Mouse (Mus musculus) midbrain, embryonic 16.5 days (tissue): ENCODE measurements around the gene Gatc. TPM values are rescaled to one million over a fixed set of nuclear protein-coding genes. Genes with fewer than 3 reads are reported as not detected.
"Not testable (repeated sequence)": the region's sequence is repeated elsewhere in the genome, so short reads cannot be mapped to it uniquely, and the experiment has no call there.

Source experiments
- ATAC-seq: fragments of 200-750 bp; cut with Nextera tagmentation; 2 replicates; pipeline ENCODE4 v1.8.0; 2017; ENCODE audit warnings: moderate TSS enrichment
- H3K27ac ChIP-seq: fragments of 300-500 bp; sonication (generic); 2 replicates; pipeline ENCODE4 v1.5.1; 2014; ENCODE audit warnings: mild to moderate bottlenecking, low read length, mixed read lengths
- H3K27me3 ChIP-seq: fragments of 300-500 bp; sonication (generic); 2 replicates; pipeline ENCODE4 v1.6.1; 2014; ENCODE audit warnings: low read depth, low read length, mixed read lengths; ENCODE audit not compliant: control insufficient read depth, insufficient read depth
- H3K36me3 ChIP-seq: fragments of 300-500 bp; sonication (generic); 2 replicates; pipeline ENCODE4 v1.6.1; 2014; ENCODE audit warnings: mild to moderate bottlenecking, low read length, moderate library complexity, mixed read lengths; ENCODE audit not compliant: control insufficient read depth, insufficient read depth
- H3K4me1 ChIP-seq: fragments of 300-500 bp; sonication (generic); 2 replicates; pipeline ENCODE4 v1.6.1; 2014; ENCODE audit warnings: mild to moderate bottlenecking, low read length, mixed read lengths; ENCODE audit not compliant: control insufficient read depth, insufficient read depth
- H3K4me2 ChIP-seq: fragments of 300-500 bp; sonication (generic); 2 replicates; pipeline ENCODE4 v1.6.1; 2014; ENCODE audit warnings: mild to moderate bottlenecking, low read length, mixed read lengths
- H3K4me3 ChIP-seq: fragments of 300-500 bp; sonication (generic); 2 replicates; pipeline ENCODE4 v1.5.1; 2014; ENCODE audit warnings: low read depth, mild to moderate bottlenecking, low read length, moderate library complexity, mixed read lengths
- H3K9ac ChIP-seq: fragments of 300-500 bp; sonication (generic); 2 replicates; pipeline ENCODE4 v1.6.1; 2014; ENCODE audit warnings: low read depth, low read length, mixed read lengths
- H3K9me3 ChIP-seq: fragments of 300-500 bp; sonication (generic); replicated peaks from 2 replicates; pipeline ENCODE4 v1.6.1; 2014; ENCODE audit warnings: mild to moderate bottlenecking, low read length, mixed read lengths; ENCODE audit not compliant: control insufficient read depth, poor library complexity, severe bottlenecking
- WGBS: fragments of 180-500 bp; shearing (Covaris S2); extraction: QIAGEN DNeasy Blood & Tissue Kit; methylation state at CpG from one replicate; pipeline ENCODE4 v1.1.7; 2014; 5-methylcytosine and 5-hydroxymethylcytosine counted together
- polyA plus RNA-seq: library from polyadenylated mRNA; unstranded; fragments of >200 nt; fragmentation: Nextera tagmentation; extraction: Ambion mirVana; gene quantifications from 2 replicates; pipeline ENCODE4 v1.2.1, GENCODE M21; 2015

Gatc gene
- polyA plus RNA-seq, result 37.8 and 43.5 TPM in 2 replicates

DNA sequence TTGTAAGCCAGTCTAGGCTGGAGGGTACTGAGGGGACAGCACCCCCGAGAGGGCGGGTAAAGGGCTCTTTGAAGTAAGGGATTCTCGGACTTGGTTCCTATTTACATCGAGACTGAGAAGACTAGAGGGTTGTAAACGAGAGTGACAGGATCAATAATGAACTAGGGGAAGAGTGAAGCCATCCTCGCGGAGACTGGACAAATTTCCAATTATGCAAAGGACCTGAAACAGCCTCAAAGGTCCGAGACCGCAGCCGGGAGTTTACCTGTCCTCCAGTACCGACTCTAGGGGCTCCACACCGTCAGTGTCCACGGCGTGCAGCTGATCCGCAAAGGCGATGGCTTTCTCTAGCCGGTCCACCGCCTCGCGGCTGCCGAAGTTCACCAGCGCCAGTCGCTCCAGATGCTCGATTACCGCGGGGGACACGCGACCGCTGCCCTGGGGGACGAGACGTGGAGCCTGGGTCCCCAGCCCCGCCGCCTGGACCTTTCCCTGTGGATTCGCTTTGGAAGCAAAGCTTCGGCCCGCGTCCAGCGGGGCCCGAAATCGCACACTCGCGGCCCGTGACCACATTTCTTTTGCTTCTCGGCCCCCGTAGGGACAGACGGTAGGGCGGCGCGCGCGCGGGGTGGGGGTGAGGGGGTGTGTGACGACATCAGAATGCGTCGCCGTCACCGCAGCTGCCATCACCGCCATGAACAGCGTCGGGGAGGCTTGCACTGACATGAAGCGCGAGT lies at the start of gene Gatc, which contains the start of gene Triap1:
TSS of gene Gatc (minus strand) at position 602 of the 737 bp plus-strand sequence.
TSS of gene Triap1 (plus strand) at position 649 of the 737 bp plus-strand sequence.
- peak within 1 kb of the TSS; percentile 73 for H3K4me2 ChIP-seq
- H3K36me3 ChIP-seq, result peaks cover 29% of the 10 kb centered on the region
- ATAC-seq, result peak; percentile 91
- peaks cover 24% of the 10 kb centered on the region for H3K4me1 ChIP-seq
- WGBS, result under 1% methylated on average over 62 of the region's 62 CpGs
- no peaks in the 10 kb centered on the region for H3K9me3 ChIP-seq
- H3K9ac ChIP-seq, result peak within 1 kb of the TSS; percentile 87
- H3K27me3 ChIP-seq, result no peaks in the 10 kb centered on the region
- H3K27ac ChIP-seq, result peak within 1 kb of the TSS; percentile 84
- peak within 1 kb of the TSS; percentile 84 for H3K4me3 ChIP-seq

DNA sequence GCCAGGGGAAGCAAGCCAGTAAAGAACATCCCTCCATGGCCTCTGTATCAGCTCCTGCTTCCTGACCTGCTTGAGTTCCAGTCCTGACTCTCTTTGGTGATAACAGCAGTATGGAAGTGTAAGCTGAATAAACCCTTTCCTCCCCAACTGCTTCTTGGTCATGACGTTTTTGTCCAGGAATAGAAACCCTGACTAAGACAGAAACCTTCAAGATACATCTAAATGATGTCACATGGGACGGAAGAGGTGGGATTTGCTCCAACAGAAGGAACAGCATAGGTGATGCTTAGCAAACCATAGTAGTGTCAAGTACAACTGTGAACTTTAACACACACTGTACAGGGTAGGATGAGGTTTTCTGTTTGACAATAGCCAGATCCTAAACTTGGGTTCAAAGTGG lies 37.9 kb upstream of the Gatc start:
- ATAC-seq, H3K4me3 ChIP-seq, H3K27me3 ChIP-seq, H3K36me3 ChIP-seq, H3K4me2 ChIP-seq, H3K27ac ChIP-seq, H3K9me3 ChIP-seq, H3K4me1 ChIP-seq, H3K9ac ChIP-seq: not testable (repeated sequence)
- WGBS, result 91% methylated on average over 2 of the region's 2 CpGs

GRCm38 (mm10) chr5:115375436-115375835 lies 34.5 kb upstream of the Gatc start:
- Histone ChIP-seq H3K27ac (no peak overlapping the region), H3K4me1 (0 out of 2 replicates have a peak, but pooled peaks cover 2% of the 10 kb centered on the region), H3K9ac (no peak overlapping the region), H3K9me3 (no peaks in the 10 kb centered on the region), H3K4me2 (no peak overlapping the region), H3K27me3 (no peaks in the 10 kb centered on the region), H3K36me3 (no peaks in the 10 kb centered on the region), H3K4me3 (no peak overlapping the region)
- no peak for ATAC-seq
- 87% methylated on average over 2 of the region's 2 CpGs for WGBS

DNA sequence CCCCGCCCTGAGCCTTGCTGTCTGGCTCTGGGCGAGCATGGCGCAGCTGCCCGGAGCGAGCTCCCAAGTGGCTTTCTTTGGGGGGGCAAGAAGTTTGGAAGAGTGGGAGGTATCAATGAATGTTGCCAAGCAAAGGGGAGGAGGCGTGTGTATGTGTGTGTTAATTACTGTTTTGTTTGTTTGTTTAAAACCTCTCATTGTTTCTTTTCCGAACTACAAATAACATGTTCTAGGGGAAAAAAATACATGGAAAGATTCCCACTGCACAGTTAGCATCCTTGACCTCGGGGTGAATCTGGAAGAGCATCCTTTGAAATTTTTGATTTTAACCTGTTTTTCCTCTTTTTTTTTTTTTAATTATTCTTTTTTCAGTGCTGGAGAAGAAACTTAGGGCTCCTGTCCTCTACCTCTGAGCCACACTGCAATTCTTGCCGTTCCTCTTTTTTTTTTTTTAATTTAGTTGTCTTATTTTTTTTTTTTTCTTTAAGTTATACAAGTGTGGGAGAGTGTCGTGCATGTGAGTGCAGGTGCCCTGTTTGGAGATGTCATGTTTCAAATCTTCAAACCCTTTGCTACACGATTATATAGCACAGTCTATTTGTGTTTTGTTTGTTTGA lies 33.3 kb upstream of the Gatc start:
- Histone ChIP-seq H3K4me2 (peak overlapping the region; percentile 63), H3K9me3 (no peaks in the 10 kb centered on the region), H3K4me1 (0 out of 2 replicates have a peak, but pooled peaks cover 2% of the 10 kb centered on the region), H3K9ac (peak overlapping the region; percentile 57), H3K27ac (peak overlapping the region; percentile 54; the same call in 1 of the 2 replicates), H3K27me3 (no peaks in the 10 kb centered on the region), H3K36me3 (no peaks in the 10 kb centered on the region), H3K4me3 (peak overlapping the region; percentile 34)
- WGBS, result 6% methylated on average over 11 of the region's 11 CpGs
- no peak for ATAC-seq

DNA sequence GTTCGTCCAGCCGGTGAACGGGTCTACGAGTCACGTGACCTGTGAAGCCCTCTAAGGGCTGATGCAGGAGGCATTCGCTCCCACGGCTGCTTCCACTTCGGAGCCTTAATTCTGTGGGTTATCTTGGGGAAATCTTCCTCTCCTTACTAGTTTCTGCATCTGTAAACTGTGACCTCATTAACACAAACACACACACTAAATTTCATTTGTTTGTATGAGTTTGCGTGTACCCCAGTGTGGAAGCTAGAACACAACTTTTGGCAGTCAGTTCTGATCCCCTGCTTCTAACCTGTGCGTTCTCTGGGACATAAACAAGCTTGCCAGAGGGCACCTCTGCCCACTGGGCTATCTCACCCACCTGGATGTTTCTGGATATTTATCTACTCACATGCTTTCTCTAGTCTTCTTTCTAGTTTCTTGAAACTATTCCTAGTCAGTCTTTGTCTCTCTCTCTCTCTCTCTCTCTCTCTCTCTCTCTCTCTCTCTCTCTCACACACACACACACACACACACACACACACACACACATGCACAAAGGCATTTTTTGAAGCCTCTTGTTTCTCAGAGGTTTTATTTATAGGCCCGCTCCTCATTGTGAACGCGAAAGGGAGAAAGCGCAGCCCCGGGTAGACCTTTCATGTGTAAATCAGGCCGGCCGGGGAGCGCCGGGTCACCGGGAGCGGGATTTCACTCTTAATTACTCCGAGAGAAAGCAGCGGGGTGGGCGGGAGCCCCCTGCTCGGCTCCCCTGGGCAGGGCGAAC lies 32.6 kb upstream of the Gatc start:
- Histone ChIP-seq H3K27ac (peak overlapping the region; percentile 54; the same call in 1 of the 2 replicates), H3K9ac (peak overlapping the region; percentile 57)

GRCm38 (mm10) chr5:115371736-115372135 lies 30.8 kb upstream of the Gatc start:
- Histone ChIP-seq H3K27me3 (no peaks in the 10 kb centered on the region), H3K9ac (no peak overlapping the region), H3K4me2 (no peak overlapping the region), H3K4me3 (no peak overlapping the region), H3K36me3 (no peaks in the 10 kb centered on the region), H3K4me1 (0 out of 2 replicates have a peak, but pooled peaks cover 2% of the 10 kb centered on the region), H3K27ac (no peak overlapping the region), H3K9me3 (no peaks in the 10 kb centered on the region)
- no peak for ATAC-seq
- WGBS, result 45% methylated on average over 9 of the region's 9 CpGs

More for the DNA sequence above, 32.6 kb upstream of the Gatc start:
- 7% methylated on average over 26 of the region's 26 CpGs for WGBS
- peak overlapping the region; percentile 34 for H3K4me3 ChIP-seq
- H3K36me3 ChIP-seq, result no peaks in the 10 kb centered on the region
- H3K27me3 ChIP-seq, result no peaks in the 10 kb centered on the region
- H3K4me2 ChIP-seq, result peak overlapping the region; percentile 63
- peak; percentile 66 for ATAC-seq
- H3K9me3 ChIP-seq, result no peaks in the 10 kb centered on the region
- 0 out of 2 replicates have a peak, but pooled peaks cover 2% of the 10 kb centered on the region for H3K4me1 ChIP-seq

GRCm38 (mm10) chr5:115364782-115365181 lies 23.8 kb upstream of the Gatc start:
- ATAC-seq, result no peak
- no peaks in the 10 kb centered on the region for H3K9me3 ChIP-seq
- no peak overlapping the region for H3K4me2 ChIP-seq
- no peak overlapping the region for H3K9ac ChIP-seq
- no peaks in the 10 kb centered on the region for H3K27me3 ChIP-seq
- H3K36me3 ChIP-seq, result no peaks in the 10 kb centered on the region
- no peaks in the 10 kb centered on the region for H3K4me1 ChIP-seq
- H3K27ac ChIP-seq, result no peak overlapping the region
- no peak overlapping the region for H3K4me3 ChIP-seq
- WGBS, result 91% methylated on average over 4 of the region's 4 CpGs

GRCm38 (mm10) chr5:115362819-115363714 lies 22.1 kb upstream of the Gatc start:
- H3K9me3 ChIP-seq, result no peaks in the 10 kb centered on the region
- H3K9ac ChIP-seq, result no peak overlapping the region; the same call in 1 of the 2 replicates
- H3K27me3 ChIP-seq, result no peaks in the 10 kb centered on the region
- H3K36me3 ChIP-seq, result no peaks in the 10 kb centered on the region
- no peak overlapping the region; the same call in 1 of the 2 replicates for H3K27ac ChIP-seq
- WGBS, result 21% methylated on average over 18 of the region's 19 CpGs
- no peak overlapping the region for H3K4me3 ChIP-seq
- ATAC-seq, result no peak
- H3K4me1 ChIP-seq, result no peaks in the 10 kb centered on the region
- H3K4me2 ChIP-seq, result no peak overlapping the region
